ENCODE assay signal across 19 mouse cellular contexts in genomic region chr9:121038396-121038795, GRCm38 (mm10).
A peak's percentile ranks its signal among the peaks of the same experiment; 100 is the strongest.
DNase-seq lines count a peak whose midpoint lies in the region; ATAC-seq lines count a peak whose summit lies in the region.
"Had no signal": no experiment of that assay in that cellular context is flagged by ENCODE, and none has a peak within 500 bp of the region (broad histone marks: within the 10 kb centered on the region; RNA-seq: fewer than 3 reads in every experiment).

No protein-coding gene starts in this region.

- peaks cover 31% of the 10 kb centered on the region for H3K4me1 ChIP-seq in forebrain, embryonic 12.5 days
- H3K4me1 ChIP-seq in forebrain, embryonic 16.5 days (replicated peaks; ENCODE audit: control insufficient read depth, insufficient read depth, low read length) = peaks cover 8% of the 10 kb centered on the region; the same call in 1 of the 2 replicates
- peaks cover 28% of the 10 kb centered on the region for H3K4me1 ChIP-seq in forebrain, embryonic 13.5 days
- peaks cover 18% of the 10 kb centered on the region for H3K4me1 ChIP-seq in hindbrain, embryonic 16.5 days (ENCODE audit: control insufficient read depth, insufficient read depth, low read depth, low read length)
- H3K4me1 ChIP-seq in midbrain, embryonic 16.5 days (ENCODE audit: control insufficient read depth, insufficient read depth, low read length) = peaks cover 27% of the 10 kb centered on the region
- H3K4me1 ChIP-seq: heart, embryonic 10.5 days had no signal

- no peaks in the 10 kb centered on the region for H3K9me3 ChIP-seq in forebrain, embryonic 12.5 days
- H3K9me3 ChIP-seq in forebrain, embryonic 16.5 days (ENCODE audit: control insufficient read depth, low read length) = no peaks in the 10 kb centered on the region
- H3K9me3 ChIP-seq in forebrain, embryonic 13.5 days (replicated peaks) = no peaks in the 10 kb centered on the region
- no peaks in the 10 kb centered on the region for H3K9me3 ChIP-seq in hindbrain, embryonic 16.5 days (ENCODE audit: control insufficient read depth, low read length)
- no peaks in the 10 kb centered on the region for H3K9me3 ChIP-seq in midbrain, embryonic 16.5 days (replicated peaks; ENCODE audit: control insufficient read depth, low read length, poor library complexity, severe bottlenecking)
- H3K9me3 ChIP-seq: heart, embryonic 10.5 days had no signal

- no peaks in the 10 kb centered on the region for H3K36me3 ChIP-seq in forebrain, embryonic 12.5 days (replicated peaks)
- no peaks in the 10 kb centered on the region for H3K36me3 ChIP-seq in forebrain, embryonic 16.5 days (ENCODE audit: control insufficient read depth, insufficient read depth)
- H3K36me3 ChIP-seq in forebrain, embryonic 13.5 days (ENCODE audit: poor library complexity, severe bottlenecking) = no peaks in the 10 kb centered on the region
- no peaks in the 10 kb centered on the region for H3K36me3 ChIP-seq in hindbrain, embryonic 16.5 days (ENCODE audit: control insufficient read depth, insufficient read depth, low read length)
- H3K36me3 ChIP-seq in midbrain, embryonic 16.5 days (ENCODE audit: control insufficient read depth, insufficient read depth, low read length) = no peaks in the 10 kb centered on the region
- H3K36me3 ChIP-seq: heart, embryonic 10.5 days had no signal

- no peak overlapping the region for H3K4me3 ChIP-seq in forebrain, embryonic 12.5 days (replicated peaks)
- H3K4me3 ChIP-seq in forebrain, embryonic 16.5 days (replicated peaks; ENCODE audit: low read length) = no peak overlapping the region
- no peak overlapping the region for H3K4me3 ChIP-seq in forebrain, embryonic 13.5 days
- no peak overlapping the region for H3K4me3 ChIP-seq in hindbrain, embryonic 16.5 days (ENCODE audit: low read length)
- H3K4me3 ChIP-seq in midbrain, embryonic 16.5 days (ENCODE audit: low read depth, low read length) = no peak overlapping the region
- H3K4me3 ChIP-seq: heart, embryonic 10.5 days; layer of hippocampus, adult 2 months had no signal

- no peak for DNase-seq in testis, postnatal 14 days (ENCODE audit: low spot score)
- no peak for DNase-seq in cerebellum, adult 8-10 months
- DNase-seq in heart, adult 9 months (ENCODE audit: low spot score in 2 of 2) = no peak
- DNase-seq: adrenal gland, postnatal 36 days; cerebellum, adult 11-12 months; cerebellum, postnatal 25 days; gastrocnemius, postnatal 10 days; kidney, adult 18-20 months; lung, adult 18-20 months; thymus, postnatal 25 days had no signal

- peak overlapping the region; percentile 68 for H3K27ac ChIP-seq in forebrain, embryonic 12.5 days
- H3K27ac ChIP-seq in forebrain, embryonic 16.5 days (ENCODE audit: low read length) = no peak overlapping the region
- peak overlapping the region; percentile 49 for H3K27ac ChIP-seq in forebrain, embryonic 13.5 days
- peak overlapping the region; percentile 58; the same call in 1 of the 2 replicates for H3K27ac ChIP-seq in hindbrain, embryonic 16.5 days (ENCODE audit: low read depth, low read length)
- H3K27ac ChIP-seq in midbrain, embryonic 16.5 days (ENCODE audit: low read length) = peak overlapping the region; percentile 71
- H3K27ac ChIP-seq: heart, embryonic 10.5 days; kidney, postnatal 0 days; layer of hippocampus, adult 2 months had no signal

- no peak overlapping the region for H3K4me2 ChIP-seq in forebrain, embryonic 12.5 days
- no peak overlapping the region for H3K4me2 ChIP-seq in forebrain, embryonic 16.5 days (ENCODE audit: low read length)
- no peak overlapping the region for H3K4me2 ChIP-seq in forebrain, embryonic 13.5 days
- no peak overlapping the region for H3K4me2 ChIP-seq in hindbrain, embryonic 16.5 days (ENCODE audit: low read length)
- H3K4me2 ChIP-seq in midbrain, embryonic 16.5 days (ENCODE audit: low read length) = no peak overlapping the region

- 38% methylated on average over 4 of the region's 4 CpGs for WGBS in forebrain, embryonic 12.5 days
- WGBS in forebrain, embryonic 16.5 days = 52% methylated on average over 4 of the region's 4 CpGs
- 49% methylated on average over 4 of the region's 4 CpGs for WGBS in forebrain, embryonic 13.5 days
- 51% methylated on average over 4 of the region's 4 CpGs for WGBS in hindbrain, embryonic 16.5 days
- 25% methylated on average over 4 of the region's 4 CpGs for WGBS in midbrain, embryonic 16.5 days

- H3K9ac ChIP-seq in forebrain, embryonic 12.5 days = no peak overlapping the region
- H3K9ac ChIP-seq in forebrain, embryonic 16.5 days (replicated peaks; ENCODE audit: low read depth, low read length) = no peak overlapping the region
- H3K9ac ChIP-seq in forebrain, embryonic 13.5 days = no peak overlapping the region
- no peak overlapping the region for H3K9ac ChIP-seq in hindbrain, embryonic 16.5 days (ENCODE audit: low read depth, low read length)
- H3K9ac ChIP-seq in midbrain, embryonic 16.5 days (ENCODE audit: low read depth, low read length) = no peak overlapping the region

- H3K27me3 ChIP-seq in forebrain, embryonic 12.5 days = 0 out of 2 replicates have a peak, but pooled peaks cover 3% of the 10 kb centered on the region
- no peaks in the 10 kb centered on the region for H3K27me3 ChIP-seq in forebrain, embryonic 16.5 days (replicated peaks; ENCODE audit: control insufficient read depth, insufficient read depth, low read length)
- H3K27me3 ChIP-seq in forebrain, embryonic 13.5 days = no peaks in the 10 kb centered on the region
- H3K27me3 ChIP-seq in hindbrain, embryonic 16.5 days (replicated peaks; ENCODE audit: control insufficient read depth, insufficient read depth, low read length) = no peaks in the 10 kb centered on the region
- no peaks in the 10 kb centered on the region for H3K27me3 ChIP-seq in midbrain, embryonic 16.5 days (ENCODE audit: control insufficient read depth, insufficient read depth, low read depth, low read length)
- H3K27me3 ChIP-seq: CH12.LX had no signal

- ATAC-seq in forebrain, embryonic 12.5 days (ENCODE audit: low FRiP score) = 0 out of 2 replicates have a peak, but pooled peaks have one; percentile 39
- ATAC-seq in forebrain, embryonic 16.5 days = no peak
- ATAC-seq in forebrain, embryonic 13.5 days = no peak
- 0 out of 2 replicates have a peak, but pooled peaks have one; percentile 27 for ATAC-seq in hindbrain, embryonic 16.5 days
- peak; percentile 57; the same call in 1 of the 2 replicates for ATAC-seq in midbrain, embryonic 16.5 days

Comparison
In these comparisons a context has a peak if more than half of its experiments do, and no peak if none do; other contexts are left out.
1. ATAC-seq: peak in forebrain, embryonic 12.5 days (single experiment), hindbrain, embryonic 16.5 days (single experiment) and midbrain, embryonic 16.5 days (single experiment); none in forebrain, embryonic 16.5 days (single experiment) and forebrain, embryonic 13.5 days (single experiment).